Mouse (Mus musculus): ENCODE measurements around the gene Cd59b.

DNA sequence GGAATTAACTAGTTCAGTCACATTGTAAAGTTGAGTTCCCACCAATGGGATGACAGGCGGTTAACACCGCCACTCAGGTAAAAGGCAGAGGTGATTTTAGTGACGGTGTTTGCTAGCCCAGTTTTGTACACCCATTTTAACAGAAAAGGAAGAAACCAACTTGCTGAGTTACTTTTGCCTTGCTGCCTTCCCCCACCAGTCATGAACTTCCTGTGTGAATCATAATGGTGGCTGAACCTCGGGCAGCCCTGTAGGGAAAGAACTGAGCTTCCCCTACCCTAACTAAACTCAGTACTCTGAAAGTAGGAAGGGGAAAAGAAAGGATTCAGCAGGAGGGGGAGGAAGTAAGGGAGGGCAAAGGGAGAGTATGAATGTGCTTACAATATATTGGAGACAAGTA is 40.4 kb downstream of the Cd59b start:
- TF ChIP-seq CTCF (IDR thresholded peaks at IDR 0.05; ENCODE audit: insufficient read depth, low read depth, low read length), result no peak
- no peak for TF ChIP-seq POLR2A (IDR thresholded peaks at IDR 0.05; ENCODE audit: insufficient read depth, low read depth, low read length)

Data from olfactory bulb, adult 2 months (tissue).